Mouse (Mus musculus) limb, embryonic 15.5 days (tissue): ENCODE measurements around the gene Gm37419. TPM values are rescaled to one million over a fixed set of nuclear protein-coding genes. Genes with fewer than 3 reads are reported as not detected.

Source experiments
- ATAC-seq: fragments of 200-750 bp; cut with Nextera tagmentation; 2 replicates; pipeline ENCODE4 v1.8.0; 2017; ENCODE audit warnings: low read depth, moderate TSS enrichment; ENCODE audit not compliant: insufficient number of reproducible peaks, low FRiP score, low TSS enrichment
- H3K27ac ChIP-seq: fragments of 300-500 bp; sonication (generic); 2 replicates; pipeline ENCODE4 v1.5.1; 2015; ENCODE audit warnings: moderate library complexity, mild to moderate bottlenecking, inconsistent platforms
- H3K27me3 ChIP-seq: fragments of 300-500 bp; sonication (generic); 2 replicates; pipeline ENCODE4 v1.6.1; 2015; ENCODE audit warnings: inconsistent platforms
- H3K36me3 ChIP-seq: fragments of 300-500 bp; sonication (generic); 2 replicates; pipeline ENCODE4 v1.6.1; 2015; ENCODE audit warnings: inconsistent platforms
- H3K4me1 ChIP-seq: fragments of 300-500 bp; sonication (generic); 2 replicates; pipeline ENCODE4 v1.6.1; 2015; ENCODE audit warnings: inconsistent platforms
- H3K4me2 ChIP-seq: fragments of 300-500 bp; sonication (generic); 2 replicates; pipeline ENCODE4 v1.6.1; 2015; ENCODE audit warnings: mild to moderate bottlenecking, inconsistent platforms
- H3K4me3 ChIP-seq: fragments of 300-500 bp; sonication (generic); 2 replicates; pipeline ENCODE4 v1.5.1; 2015; ENCODE audit warnings: mild to moderate bottlenecking, inconsistent platforms
- H3K9ac ChIP-seq: fragments of 300-500 bp; sonication (generic); 2 replicates; pipeline ENCODE4 v1.6.1; 2015; ENCODE audit warnings: inconsistent platforms
- H3K9me3 ChIP-seq: fragments of 300-500 bp; sonication (generic); 2 replicates; pipeline ENCODE4 v1.6.1; 2016; ENCODE audit warnings: inconsistent platforms
- WGBS: fragments of 180-500 bp; shearing (Covaris S2); methylation state at CpG from one replicate; pipeline ENCODE4 v1.1.7; 2015; 5-methylcytosine and 5-hydroxymethylcytosine counted together
- polyA plus RNA-seq: library from polyadenylated mRNA; unstranded; fragments of >200 nt; fragmentation: Nextera tagmentation; extraction: Ambion mirVana; gene quantifications from 2 replicates; pipeline ENCODE4 v1.2.1, GENCODE M21; 2015

Gene Gm37419
- polyA plus RNA-seq, 1 experiment from 2014 or later: not detected

- H3K9me3 ChIP-seq: no peaks in the 10 kb centered on the region
- WGBS: 83% methylated on average over 7 of the region's 7 CpGs
- H3K27ac ChIP-seq: no peak overlapping the region
- H3K4me3 ChIP-seq: no peak overlapping the region
- H3K4me1 ChIP-seq: peaks cover 17% of the 10 kb centered on the region; the same call in 1 of the 2 replicates
- H3K27me3 ChIP-seq: no peaks in the 10 kb centered on the region
- no peak overlapping the region for H3K9ac ChIP-seq
- H3K36me3 ChIP-seq: peaks cover 61% of the 10 kb centered on the region
- no peak for ATAC-seq
- H3K4me2 ChIP-seq: no peak overlapping the region
These were observed 21.0 kb upstream of the Gm37419 start for GRCm38 (mm10) chr16:23967301-23967700.

- ATAC-seq: no peak
- H3K9ac ChIP-seq: no peak overlapping the region
- 0 out of 2 replicates have a peak overlapping the region, but pooled peaks have one; percentile 48 for H3K27ac ChIP-seq
- H3K36me3 ChIP-seq: peaks cover 77% of the 10 kb centered on the region
- H3K4me2 ChIP-seq: no peak overlapping the region
- 55% methylated on average over 4 of the region's 4 CpGs for WGBS
- peaks cover 20% of the 10 kb centered on the region; the same call in 1 of the 2 replicates for H3K4me1 ChIP-seq
- H3K27me3 ChIP-seq: no peaks in the 10 kb centered on the region
- H3K9me3 ChIP-seq: no peaks in the 10 kb centered on the region
- H3K4me3 ChIP-seq: no peak overlapping the region
These were observed 19.4 kb upstream of the Gm37419 start for GRCm38 (mm10) chr16:23968888-23969287.

DNA sequence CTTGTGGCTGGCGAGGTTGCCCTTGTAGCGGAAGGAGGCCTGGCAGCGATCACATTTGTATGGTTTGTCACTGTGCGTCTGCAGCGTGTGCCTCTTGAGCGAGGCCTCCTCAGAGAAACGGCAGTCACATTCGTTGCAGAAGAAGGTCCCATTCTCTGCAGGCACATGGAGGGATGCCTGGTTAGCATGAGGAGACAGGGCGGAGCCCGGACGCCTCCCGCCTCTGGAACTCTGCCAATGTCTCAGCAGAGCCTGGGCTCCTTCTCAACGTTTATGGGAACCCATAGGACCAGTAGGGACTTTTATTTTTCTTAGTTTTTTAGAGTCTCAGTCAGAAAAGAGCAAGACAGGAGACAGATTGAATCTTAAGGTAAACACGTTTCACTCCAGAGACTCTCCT lies 18.4 kb upstream of the Gm37419 start:
- Histone ChIP-seq H3K9me3 (no peaks in the 10 kb centered on the region), H3K4me2 (no peak overlapping the region), H3K9ac (no peak overlapping the region), H3K27me3 (no peaks in the 10 kb centered on the region), H3K4me3 (no peak overlapping the region), H3K36me3 (peaks cover 84% of the 10 kb centered on the region), H3K27ac (no peak overlapping the region), H3K4me1 (peaks cover 13% of the 10 kb centered on the region; the same call in 1 of the 2 replicates)
- no peak for ATAC-seq
- 57% methylated on average over 14 of the region's 14 CpGs for WGBS

DNA sequence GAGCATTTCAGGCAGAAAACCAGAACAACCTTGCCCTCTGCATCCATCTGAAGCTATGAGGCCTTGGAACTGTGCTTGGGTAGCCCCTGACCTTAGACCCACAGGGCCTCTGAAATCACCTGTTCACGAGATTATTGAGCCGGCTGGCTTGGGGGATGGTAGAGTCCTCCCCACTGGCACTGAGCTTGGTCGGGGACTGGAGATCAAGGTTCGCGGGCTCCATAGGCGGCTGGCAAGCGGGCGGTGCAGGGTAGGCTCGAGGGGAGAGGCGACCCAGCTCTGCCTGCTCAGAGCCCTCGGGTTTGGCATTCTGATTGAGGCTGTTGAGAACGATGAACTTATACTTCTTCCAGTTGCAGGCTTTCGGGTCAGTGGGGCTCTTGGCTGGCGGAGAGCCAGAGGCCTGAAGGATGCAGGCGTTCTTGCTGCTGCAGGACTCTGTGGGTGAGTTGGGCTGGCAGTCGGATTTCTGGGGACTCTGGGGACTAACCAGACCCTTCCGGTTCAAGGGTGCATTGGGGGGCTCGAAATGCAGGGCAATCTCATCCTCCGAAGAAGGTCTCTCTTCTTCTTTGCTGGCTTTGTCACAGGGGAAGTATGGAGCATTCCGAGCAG lies 16.0 kb upstream of the Gm37419 start:
- H3K4me2 ChIP-seq: no peak overlapping the region
- WGBS: 74% methylated on average over 20 of the region's 20 CpGs
- ATAC-seq: no peak

DNA sequence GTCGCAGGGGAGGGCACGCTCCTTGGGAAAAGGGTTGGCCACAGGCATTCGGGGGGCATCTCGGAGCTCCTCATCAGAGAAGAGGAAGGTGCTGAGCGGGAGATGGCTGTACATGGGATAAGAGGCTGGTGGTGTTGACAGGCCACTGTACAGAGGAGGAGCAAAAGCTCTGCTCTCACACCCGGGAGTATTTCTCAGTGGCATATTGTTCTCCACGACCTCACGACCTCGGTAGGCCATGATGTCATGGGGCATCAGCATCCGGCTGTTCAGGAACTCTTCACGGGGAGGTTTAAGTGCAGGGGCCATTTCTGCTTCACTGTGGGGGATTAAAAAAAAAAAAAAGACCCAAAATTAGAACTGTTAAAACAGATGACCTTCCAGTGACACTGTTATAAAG lies 15.4 kb upstream of the Gm37419 start:
- Histone ChIP-seq H3K4me1 (peaks cover 13% of the 10 kb centered on the region; the same call in 1 of the 2 replicates), H3K36me3 (peaks cover 74% of the 10 kb centered on the region), H3K9ac (no peak overlapping the region), H3K27me3 (no peaks in the 10 kb centered on the region), H3K27ac (no peak overlapping the region), H3K4me2 (no peak overlapping the region), H3K4me3 (no peak overlapping the region), H3K9me3 (no peaks in the 10 kb centered on the region)
- WGBS: 71% methylated on average over 11 of the region's 11 CpGs
- ATAC-seq: no peak

More for the DNA sequence above, 16.0 kb upstream of the Gm37419 start:
- peaks cover 81% of the 10 kb centered on the region for H3K36me3 ChIP-seq
- H3K27ac ChIP-seq: no peak overlapping the region
- H3K9me3 ChIP-seq: no peaks in the 10 kb centered on the region
- peaks cover 13% of the 10 kb centered on the region; the same call in 1 of the 2 replicates for H3K4me1 ChIP-seq
- H3K4me3 ChIP-seq: no peak overlapping the region
- no peaks in the 10 kb centered on the region for H3K27me3 ChIP-seq
- H3K9ac ChIP-seq: no peak overlapping the region

GRCm38 (mm10) chr16:23973635-23974367 lies 14.5 kb upstream of the Gm37419 start:
- Histone ChIP-seq H3K9ac (no peak overlapping the region), H3K4me3 (no peak overlapping the region), H3K27me3 (no peaks in the 10 kb centered on the region), H3K4me2 (no peak overlapping the region), H3K9me3 (no peaks in the 10 kb centered on the region), H3K36me3 (peaks cover 65% of the 10 kb centered on the region), H3K4me1 (peaks cover 13% of the 10 kb centered on the region; the same call in 1 of the 2 replicates), H3K27ac (no peak overlapping the region)
- ATAC-seq: no peak
- WGBS: 81% methylated on average over 9 of the region's 9 CpGs

DNA sequence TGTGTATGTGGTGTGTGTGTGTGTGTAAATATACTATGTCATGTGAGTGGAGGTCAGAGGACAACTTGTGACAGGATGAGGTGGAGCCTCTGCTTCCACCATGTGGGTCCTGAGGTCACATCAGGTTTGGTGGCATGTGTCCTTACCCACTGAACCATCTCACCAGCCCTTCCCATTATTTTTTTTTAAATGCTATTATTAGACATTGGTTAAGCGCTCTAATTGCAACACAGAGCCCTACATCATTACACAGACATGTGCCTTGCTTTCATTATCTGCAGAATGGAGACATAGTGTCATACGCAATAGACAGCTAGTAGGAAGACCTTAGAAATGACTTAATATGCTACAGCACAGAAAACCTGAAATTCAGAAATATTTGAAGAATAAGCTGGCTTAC lies 12.1 kb upstream of the Gm37419 start:
- Histone ChIP-seq H3K27me3 (peaks cover 12% of the 10 kb centered on the region), H3K4me1 (peaks cover 17% of the 10 kb centered on the region), H3K4me2 (no peak overlapping the region), H3K4me3 (no peak overlapping the region), H3K9ac (no peak overlapping the region), H3K9me3 (no peaks in the 10 kb centered on the region), H3K36me3 (peaks cover 42% of the 10 kb centered on the region), H3K27ac (no peak overlapping the region)
- ATAC-seq: no peak
- WGBS: 95% methylated on average over 2 of the region's 2 CpGs

- no peak overlapping the region for H3K4me3 ChIP-seq
- H3K9ac ChIP-seq: no peak overlapping the region
- ATAC-seq: no peak
- H3K4me1 ChIP-seq: peaks cover 21% of the 10 kb centered on the region
- H3K36me3 ChIP-seq: peaks cover 32% of the 10 kb centered on the region
- H3K27me3 ChIP-seq: peaks cover 12% of the 10 kb centered on the region
- 75% methylated on average over 3 of the region's 3 CpGs for WGBS
- H3K9me3 ChIP-seq: no peaks in the 10 kb centered on the region
- H3K27ac ChIP-seq: no peak overlapping the region
- H3K4me2 ChIP-seq: no peak overlapping the region
These were observed 10.6 kb upstream of the Gm37419 start for GRCm38 (mm10) chr16:23977732-23978131.

DNA sequence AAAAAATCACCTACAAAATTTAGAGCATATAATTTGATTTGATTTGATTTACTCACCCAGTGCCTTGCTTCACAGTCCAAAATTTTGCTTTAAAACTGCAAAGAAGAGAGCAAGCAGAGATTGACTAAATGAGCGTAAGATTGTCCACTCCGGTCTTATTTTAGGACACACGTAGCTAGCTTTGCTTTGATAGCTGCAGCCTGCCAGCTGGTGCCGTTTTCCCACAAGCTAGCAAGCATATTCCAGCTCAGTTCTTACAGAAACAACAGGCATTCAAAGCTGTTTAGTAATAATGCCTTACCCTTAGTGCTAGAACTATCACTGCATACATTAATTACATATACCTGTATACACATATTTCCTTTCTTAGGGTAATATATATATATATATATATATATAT lies 9.8 kb upstream of the Gm37419 start:
- Histone ChIP-seq H3K9ac (no peak overlapping the region), H3K4me1 (peaks cover 27% of the 10 kb centered on the region), H3K4me3 (no peak overlapping the region), H3K27me3 (peaks cover 12% of the 10 kb centered on the region), H3K4me2 (no peak overlapping the region), H3K9me3 (no peaks in the 10 kb centered on the region), H3K27ac (no peak overlapping the region), H3K36me3 (peaks cover 25% of the 10 kb centered on the region)
- WGBS: 80% methylated on average over 4 of the region's 4 CpGs
- no peak for ATAC-seq

DNA sequence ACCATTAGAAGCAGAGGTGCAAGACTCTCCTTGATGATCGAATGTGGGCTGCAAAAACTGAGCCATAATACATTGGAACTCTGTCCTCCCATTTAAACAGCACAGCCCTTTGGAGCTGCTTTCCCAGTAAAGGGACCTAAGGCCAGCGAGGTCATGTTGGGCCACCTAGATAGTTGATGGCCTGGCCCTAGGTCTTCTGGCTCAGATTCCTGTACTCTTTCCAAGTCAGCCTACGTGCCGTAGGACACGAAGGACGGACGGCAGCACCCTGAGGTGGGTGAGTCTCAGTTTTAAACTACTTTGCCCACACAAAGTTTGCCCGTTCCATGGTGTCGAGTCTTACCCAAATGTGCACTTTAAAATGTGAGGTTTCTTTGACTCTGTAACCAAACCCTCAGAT lies 8.8 kb upstream of the Gm37419 start:
- H3K9me3 ChIP-seq: no peaks in the 10 kb centered on the region
- H3K36me3 ChIP-seq: peaks cover 16% of the 10 kb centered on the region
- H3K27ac ChIP-seq: no peak overlapping the region
- no peak overlapping the region for H3K9ac ChIP-seq
- WGBS: 88% methylated on average over 9 of the region's 9 CpGs
- ATAC-seq: no peak
- H3K27me3 ChIP-seq: peaks cover 12% of the 10 kb centered on the region
- H3K4me3 ChIP-seq: no peak overlapping the region
- no peak overlapping the region for H3K4me2 ChIP-seq
- peaks cover 34% of the 10 kb centered on the region for H3K4me1 ChIP-seq

GRCm38 (mm10) chr16:23980201-23980870 lies 7.9 kb upstream of the Gm37419 start:
- Histone ChIP-seq H3K27me3 (peaks cover 12% of the 10 kb centered on the region), H3K27ac (no peak overlapping the region), H3K36me3 (peaks cover 7% of the 10 kb centered on the region), H3K9me3 (no peaks in the 10 kb centered on the region), H3K4me2 (peak overlapping the region; percentile 76), H3K4me3 (peak overlapping the region; percentile 40; the same call in 1 of the 2 replicates), H3K4me1 (peaks cover 41% of the 10 kb centered on the region), H3K9ac (no peak overlapping the region)
- WGBS: 19% methylated on average over 11 of the region's 11 CpGs
- no peak for ATAC-seq
